Mouse (Mus musculus) left cerebral cortex, adult 9 months (tissue): Measurements from ENCODE around the gene Nrarp.

Source experiments
- DNase-seq, 2 experiments: peaks; one replicate each; pipeline ENCODE4 v3.0.0; 2022; ENCODE audit warnings: low spot score in 2 of 2

Gene Nrarp

GRCm38 (mm10) chr2:25195211-25196156 lies 14.9 kb downstream of the Nrarp start:
- no peak for DNase-seq

GRCm38 (mm10) chr2:25196172-25196954 lies 15.8 kb downstream of the Nrarp start, which contains the start of gene Tor4a:
Tor4a (minus strand) TSS chr2:25196886.
- peak in 1 of 2 experiments; percentile 24 for DNase-seq

GRCm38 (mm10) chr2:25197191-25197590 lies 16.6 kb downstream of the Nrarp start:
- DNase-seq: no peak

- DNase-seq: no peak
These were observed 17.4 kb downstream of the Nrarp start for GRCm38 (mm10) chr2:25197946-25198345.

- no peak for DNase-seq
These were observed 20.1 kb downstream of the Nrarp start for GRCm38 (mm10) chr2:25200631-25201030.

- no peak for DNase-seq
These were observed 23.2 kb downstream of the Nrarp start for GRCm38 (mm10) chr2:25203631-25204214.

GRCm38 (mm10) chr2:25207593-25207992 lies 27.0 kb downstream of the Nrarp start:
- DNase-seq: no peak

GRCm38 (mm10) chr2:25210686-25211085 lies 30.1 kb downstream of the Nrarp start:
- DNase-seq: no peak

- peak in 1 of 2 experiments; percentile 84 for DNase-seq
These were observed 30.6 kb downstream of the Nrarp start, which contains the start of gene Nelfb for GRCm38 (mm10) chr2:25211121-25211670. Nelfb (minus strand) TSS chr2:25211489.

- DNase-seq: no peak
These were observed 32.8 kb downstream of the Nrarp start for GRCm38 (mm10) chr2:25213266-25213865.

GRCm38 (mm10) chr2:25214444-25214843 lies 33.9 kb downstream of the Nrarp start, which contains the start of gene Stpg3:
Stpg3 (minus strand) TSS chr2:25214637.
- DNase-seq: no peak

GRCm38 (mm10) chr2:25217666-25218065 lies 37.1 kb downstream of the Nrarp start:
- DNase-seq: no peak

- DNase-seq: no peak
These were observed 37.9 kb downstream of the Nrarp start, which contains the start of gene Fam166a for GRCm38 (mm10) chr2:25218445-25218844. Fam166a (plus strand) TSS chr2:25218745.

GRCm38 (mm10) chr2:25221331-25221772 lies 40.8 kb downstream of the Nrarp start:
- no peak for DNase-seq

- DNase-seq: peak in 1 of 2 experiments; percentile 76
These were observed 43.3 kb downstream of the Nrarp start for GRCm38 (mm10) chr2:25223681-25224491.

GRCm38 (mm10) chr2:25224492-25224765 lies 43.9 kb downstream of the Nrarp start, which contains the start of gene Tubb4b:
Tubb4b (minus strand) TSS chr2:25224702.
- no peak for DNase-seq

- peak; percentile 100 for DNase-seq
These were observed 44.5 kb downstream of the Nrarp start for GRCm38 (mm10) chr2:25224766-25225752.

- DNase-seq: no peak
These were observed 45.3 kb downstream of the Nrarp start for GRCm38 (mm10) chr2:25225811-25226379.

GRCm38 (mm10) chr2:25226864-25227263 lies 46.3 kb downstream of the Nrarp start:
- DNase-seq: peak in 1 of 2 experiments; percentile 68
